Mouse (Mus musculus) forebrain, embryonic 15.5 days (tissue): ENCODE measurements around the gene Slc24a3. TPM values are rescaled to one million over a fixed set of nuclear protein-coding genes. Genes with fewer than 3 reads are reported as not detected.

Experiments
- ATAC-seq: fragments of 200-750 bp; cut with Nextera tagmentation; replicated peaks from 2 replicates; pipeline ENCODE4 v1.8.0; 2017; ENCODE audit warnings: mild to moderate bottlenecking, moderate TSS enrichment, moderate library complexity
- H3K27ac ChIP-seq: fragments of 300-500 bp; sonication (generic); replicated peaks from 2 replicates; pipeline ENCODE4 v1.5.1; 2015; ENCODE audit warnings: mild to moderate bottlenecking, inconsistent platforms
- H3K27me3 ChIP-seq: fragments of 300-500 bp; sonication (generic); 2 replicates; pipeline ENCODE4 v1.6.1; 2015; ENCODE audit warnings: inconsistent platforms
- H3K36me3 ChIP-seq: fragments of 300-500 bp; sonication (generic); 2 replicates; pipeline ENCODE4 v1.6.1; 2015; ENCODE audit warnings: mild to moderate bottlenecking, inconsistent platforms
- H3K4me1 ChIP-seq: fragments of 300-500 bp; sonication (generic); 2 replicates; pipeline ENCODE4 v1.6.1; 2015; ENCODE audit warnings: inconsistent platforms
- H3K4me2 ChIP-seq: fragments of 300-500 bp; sonication (generic); replicated peaks from 2 replicates; pipeline ENCODE4 v1.6.1; 2015; ENCODE audit warnings: mild to moderate bottlenecking, inconsistent platforms
- H3K4me3 ChIP-seq: fragments of 300-500 bp; sonication (generic); 2 replicates; pipeline ENCODE4 v1.5.1; 2015; ENCODE audit warnings: mild to moderate bottlenecking, inconsistent platforms
- H3K9ac ChIP-seq: fragments of 300-500 bp; sonication (generic); replicated peaks from 2 replicates; pipeline ENCODE4 v1.6.1; 2015; ENCODE audit warnings: mild to moderate bottlenecking, inconsistent platforms
- H3K9me3 ChIP-seq: fragments of 300-500 bp; sonication (generic); 2 replicates; pipeline ENCODE4 v1.6.1; 2016; ENCODE audit warnings: inconsistent platforms
- WGBS: fragments of 180-500 bp; shearing (Covaris S2); methylation state at CpG from one replicate; pipeline ENCODE4 v1.1.7; 2015; ENCODE audit warnings: mixed read lengths; 5-methylcytosine and 5-hydroxymethylcytosine counted together
- polyA plus RNA-seq: library from polyadenylated mRNA; unstranded; fragments of >200 nt; fragmentation: Nextera tagmentation; extraction: Ambion mirVana; gene quantifications from 2 replicates; pipeline ENCODE4 v1.2.1, GENCODE M21; 2015

Slc24a3 gene
- polyA plus RNA-seq, 1 experiment from 2014 or later, result 5.9 TPM

DNA sequence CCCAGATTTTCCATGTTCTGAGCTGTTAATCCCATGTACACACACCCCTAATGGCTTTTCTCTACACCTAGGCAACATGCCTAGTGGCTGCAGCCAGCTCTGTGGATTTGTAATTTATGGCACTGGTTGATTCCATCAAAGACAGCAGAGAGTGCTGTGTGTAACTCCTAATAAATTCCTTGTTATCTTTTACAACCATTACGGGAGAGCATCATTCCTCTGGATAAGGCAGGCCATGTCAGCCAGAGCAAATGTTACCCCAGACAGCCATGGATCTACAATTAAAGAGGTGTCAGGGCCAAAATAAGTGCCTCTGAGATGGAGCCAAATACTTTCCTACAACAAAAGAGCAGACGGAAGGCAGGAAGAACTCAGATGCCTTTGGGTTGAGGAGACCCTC lies 49.0 kb downstream of the Slc24a3 start:
- WGBS, result 85% methylated on average over 2 of the region's 2 CpGs
- H3K4me3 ChIP-seq, result no peak overlapping the region

DNA sequence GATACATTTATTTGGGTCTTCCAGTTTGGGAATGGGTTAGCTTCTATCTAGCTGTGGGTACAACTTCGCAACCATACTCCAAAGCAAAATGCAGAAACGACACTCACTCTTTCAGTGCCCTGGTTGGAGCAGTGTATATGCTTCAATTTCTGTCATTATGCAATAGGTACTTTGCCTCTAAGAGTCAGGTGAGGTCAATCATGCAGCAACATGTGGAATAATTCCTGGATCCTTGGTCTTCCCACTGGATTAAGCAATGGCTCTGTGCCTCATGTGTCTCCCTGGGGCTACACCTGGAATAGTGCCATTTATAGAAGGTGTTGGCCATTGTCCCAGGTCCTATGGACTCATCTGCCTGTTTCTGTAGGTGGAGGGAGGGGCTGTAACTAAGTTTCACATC lies 49.9 kb downstream of the Slc24a3 start:
- no peak overlapping the region for H3K27ac ChIP-seq
- no peak for ATAC-seq
- no peak overlapping the region for H3K9ac ChIP-seq
- no peaks in the 10 kb centered on the region for H3K9me3 ChIP-seq
- H3K27me3 ChIP-seq, result no peaks in the 10 kb centered on the region
- H3K36me3 ChIP-seq, result no peaks in the 10 kb centered on the region
- H3K4me2 ChIP-seq, result no peak overlapping the region
- 95% methylated on average over 2 of the region's 2 CpGs for WGBS
- no peaks in the 10 kb centered on the region for H3K4me1 ChIP-seq
- no peak overlapping the region for H3K4me3 ChIP-seq

More for the DNA sequence above, 49.0 kb downstream of the Slc24a3 start:
- Histone ChIP-seq H3K9ac (no peak overlapping the region), H3K36me3 (no peaks in the 10 kb centered on the region), H3K9me3 (no peaks in the 10 kb centered on the region), H3K4me2 (no peak overlapping the region), H3K27ac (no peak overlapping the region), H3K4me1 (no peaks in the 10 kb centered on the region), H3K27me3 (no peaks in the 10 kb centered on the region)
- no peak for ATAC-seq

DNA sequence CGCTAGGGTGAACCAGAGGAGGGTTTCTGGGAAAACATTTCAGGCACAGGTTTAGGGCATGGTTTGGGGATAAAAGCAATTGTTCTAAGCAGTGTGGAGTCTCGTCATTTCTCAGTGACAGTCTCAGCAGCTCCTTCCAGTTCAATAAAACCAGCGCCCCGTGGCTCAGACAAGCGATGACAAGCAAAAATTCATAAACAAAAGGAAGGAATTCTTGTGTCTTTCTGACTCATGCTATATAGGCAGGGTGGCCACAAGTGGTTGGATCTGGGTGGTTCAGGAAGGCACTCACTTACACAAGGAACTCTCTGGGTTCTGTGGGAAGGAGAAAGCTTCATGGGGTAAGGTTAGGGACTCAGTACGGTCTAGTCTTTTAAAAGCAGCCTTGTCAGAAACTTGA lies 51.7 kb downstream of the Slc24a3 start:
- no peak overlapping the region for H3K4me3 ChIP-seq
- no peak for ATAC-seq
- H3K36me3 ChIP-seq, result no peaks in the 10 kb centered on the region
- H3K27ac ChIP-seq, result no peak overlapping the region
- H3K27me3 ChIP-seq, result no peaks in the 10 kb centered on the region
- WGBS, result 75% methylated on average over 6 of the region's 6 CpGs
- H3K4me2 ChIP-seq, result no peak overlapping the region
- H3K9ac ChIP-seq, result no peak overlapping the region
- no peaks in the 10 kb centered on the region for H3K9me3 ChIP-seq
- no peaks in the 10 kb centered on the region for H3K4me1 ChIP-seq

DNA sequence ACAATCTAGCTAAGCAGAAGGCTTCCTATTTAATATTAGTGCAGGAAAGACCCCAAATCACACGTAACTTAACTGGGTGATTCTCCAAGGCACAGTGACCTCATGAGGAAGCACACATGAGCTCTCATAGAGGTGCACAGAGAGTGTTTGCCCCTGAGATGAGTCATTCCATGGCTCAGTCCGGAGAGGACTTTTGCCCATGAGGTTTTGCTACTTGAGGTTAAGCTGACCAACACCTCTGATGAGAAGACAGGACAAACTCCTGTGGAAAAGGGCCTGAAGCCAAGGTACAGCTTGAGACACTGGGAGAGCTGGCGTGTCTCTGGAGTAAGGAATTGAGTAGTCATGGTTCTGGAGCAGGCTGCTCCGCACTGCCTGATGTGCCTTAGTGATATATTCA lies 56.1 kb downstream of the Slc24a3 start:
- H3K27ac ChIP-seq, result no peak overlapping the region
- H3K27me3 ChIP-seq, result no peaks in the 10 kb centered on the region
- 86% methylated on average over 4 of the region's 4 CpGs for WGBS
- no peaks in the 10 kb centered on the region for H3K36me3 ChIP-seq
- no peak for ATAC-seq
- no peaks in the 10 kb centered on the region for H3K9me3 ChIP-seq
- H3K4me1 ChIP-seq, result no peaks in the 10 kb centered on the region
- H3K4me2 ChIP-seq, result no peak overlapping the region
- no peak overlapping the region for H3K4me3 ChIP-seq
- no peak overlapping the region for H3K9ac ChIP-seq

DNA sequence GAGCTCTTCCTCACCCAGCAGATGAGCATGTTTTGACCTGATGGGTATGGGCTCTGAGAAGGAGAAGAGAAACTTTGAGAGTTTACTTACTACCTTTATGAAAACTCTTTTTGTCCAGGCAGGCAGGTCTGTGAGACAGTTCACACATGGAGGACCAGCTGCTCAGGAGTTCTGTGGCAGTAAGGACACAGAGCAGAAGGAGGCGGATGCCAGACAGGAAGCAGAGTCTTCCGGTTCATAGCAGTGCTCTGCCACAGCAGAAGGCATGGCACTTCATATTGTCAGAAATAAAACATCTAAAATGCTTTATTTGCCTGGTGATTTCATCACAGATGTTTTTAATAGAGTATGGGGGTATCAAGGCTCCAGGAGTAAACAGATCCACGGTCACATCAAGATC lies 58.1 kb downstream of the Slc24a3 start:
- no peak overlapping the region for H3K4me2 ChIP-seq
- H3K4me1 ChIP-seq, result no peaks in the 10 kb centered on the region
- no peak overlapping the region for H3K4me3 ChIP-seq
- WGBS, result 83% methylated on average over 3 of the region's 3 CpGs
- H3K27ac ChIP-seq, result no peak overlapping the region
- H3K36me3 ChIP-seq, result no peaks in the 10 kb centered on the region
- H3K9me3 ChIP-seq, result no peaks in the 10 kb centered on the region
- ATAC-seq, result no peak
- no peaks in the 10 kb centered on the region for H3K27me3 ChIP-seq
- H3K9ac ChIP-seq, result no peak overlapping the region

DNA sequence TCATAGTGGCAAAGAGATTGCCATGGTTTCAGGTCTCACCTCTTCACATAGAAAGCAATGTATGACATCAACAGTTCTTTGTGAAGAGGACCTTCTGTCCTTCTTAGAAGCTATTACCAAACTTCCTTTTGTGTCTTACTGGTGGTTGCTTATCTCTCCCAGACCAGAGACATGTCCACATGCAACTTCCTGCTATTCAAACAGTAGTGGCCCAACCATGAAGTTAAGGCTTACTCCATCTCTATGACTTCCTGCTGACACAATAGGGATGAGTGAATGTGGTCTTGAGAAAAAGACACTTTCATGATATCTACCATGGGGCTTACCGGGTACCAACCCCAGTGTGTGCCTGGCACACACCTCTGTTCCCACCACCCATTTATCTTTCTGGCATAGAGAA lies 58.5 kb downstream of the Slc24a3 start:
- H3K4me2 ChIP-seq, result no peak overlapping the region
- no peak for ATAC-seq
- H3K27ac ChIP-seq, result no peak overlapping the region
- 72% methylated on average over 1 of the region's 1 CpGs for WGBS
- no peaks in the 10 kb centered on the region for H3K27me3 ChIP-seq
- no peak overlapping the region for H3K4me3 ChIP-seq
- no peaks in the 10 kb centered on the region for H3K4me1 ChIP-seq
- H3K36me3 ChIP-seq, result no peaks in the 10 kb centered on the region
- H3K9me3 ChIP-seq, result no peaks in the 10 kb centered on the region
- H3K9ac ChIP-seq, result no peak overlapping the region

DNA sequence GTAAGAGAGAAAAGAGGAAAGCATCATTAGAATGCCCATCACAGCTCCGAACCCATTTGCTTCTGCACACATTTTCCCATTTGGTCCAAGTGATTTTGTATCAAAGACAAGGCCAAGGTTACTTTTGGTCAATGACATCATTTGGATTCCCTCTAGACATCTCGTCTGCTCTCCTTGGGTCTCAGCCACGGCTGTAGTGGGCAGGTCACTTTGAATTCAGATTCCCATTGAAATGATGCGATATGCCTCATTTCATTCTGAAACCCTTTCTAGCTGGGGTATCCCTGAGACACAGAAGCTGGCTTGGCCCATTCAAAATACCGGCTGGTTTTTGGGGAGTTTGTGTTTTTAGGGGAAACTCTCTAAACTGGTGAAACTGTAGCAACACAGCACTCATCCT lies 59.8 kb downstream of the Slc24a3 start:
- H3K4me1 ChIP-seq, result no peaks in the 10 kb centered on the region
- no peaks in the 10 kb centered on the region for H3K36me3 ChIP-seq
- no peak overlapping the region for H3K27ac ChIP-seq
- H3K9ac ChIP-seq, result no peak overlapping the region
- no peaks in the 10 kb centered on the region for H3K27me3 ChIP-seq
- H3K4me2 ChIP-seq, result no peak overlapping the region
- WGBS, result 82% methylated on average over 5 of the region's 5 CpGs
- H3K4me3 ChIP-seq, result no peak overlapping the region
- no peaks in the 10 kb centered on the region for H3K9me3 ChIP-seq
- ATAC-seq, result no peak

DNA sequence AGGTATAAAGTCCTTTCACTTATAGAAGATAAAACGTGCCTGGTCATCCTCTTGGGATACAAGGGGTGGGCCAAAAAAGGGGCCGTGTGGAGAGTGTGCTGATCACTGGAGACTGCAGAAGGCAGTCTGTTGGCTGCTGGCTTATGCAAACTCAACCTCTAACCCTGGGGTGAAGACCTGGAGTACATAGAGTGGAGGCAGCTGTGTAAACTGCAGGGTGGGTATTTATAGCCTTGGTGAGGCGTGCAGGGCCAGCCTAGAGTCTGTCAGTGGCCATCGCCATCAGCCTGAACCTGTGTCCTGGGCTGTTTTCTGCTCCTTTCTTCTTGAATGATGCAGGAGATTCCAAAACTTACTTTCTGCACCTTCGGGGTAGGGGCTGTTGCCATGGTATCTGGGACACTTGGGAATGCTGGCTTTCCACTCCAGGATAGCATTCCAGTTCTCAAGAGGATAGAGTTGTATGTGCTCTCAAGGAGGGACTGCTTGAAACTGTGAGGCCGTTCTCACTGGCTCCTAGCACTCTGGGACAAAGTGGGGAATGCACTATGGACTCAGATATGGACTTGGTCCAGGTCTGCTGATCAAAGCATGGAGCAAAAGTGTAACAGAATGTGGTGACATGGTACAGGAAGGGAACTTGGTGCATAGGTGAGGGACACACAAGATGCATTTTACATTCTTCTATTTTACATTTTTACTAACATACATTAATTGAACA lies 65.4 kb downstream of the Slc24a3 start:
- H3K36me3 ChIP-seq, result no peaks in the 10 kb centered on the region
- no peak overlapping the region for H3K4me3 ChIP-seq
- H3K4me2 ChIP-seq, result no peak overlapping the region
- H3K27ac ChIP-seq, result no peak overlapping the region
- WGBS, result 68% methylated on average over 6 of the region's 6 CpGs
- ATAC-seq, result no peak
- no peaks in the 10 kb centered on the region for H3K9me3 ChIP-seq
- no peak overlapping the region for H3K9ac ChIP-seq
- H3K27me3 ChIP-seq, result no peaks in the 10 kb centered on the region
- H3K4me1 ChIP-seq, result no peaks in the 10 kb centered on the region

DNA sequence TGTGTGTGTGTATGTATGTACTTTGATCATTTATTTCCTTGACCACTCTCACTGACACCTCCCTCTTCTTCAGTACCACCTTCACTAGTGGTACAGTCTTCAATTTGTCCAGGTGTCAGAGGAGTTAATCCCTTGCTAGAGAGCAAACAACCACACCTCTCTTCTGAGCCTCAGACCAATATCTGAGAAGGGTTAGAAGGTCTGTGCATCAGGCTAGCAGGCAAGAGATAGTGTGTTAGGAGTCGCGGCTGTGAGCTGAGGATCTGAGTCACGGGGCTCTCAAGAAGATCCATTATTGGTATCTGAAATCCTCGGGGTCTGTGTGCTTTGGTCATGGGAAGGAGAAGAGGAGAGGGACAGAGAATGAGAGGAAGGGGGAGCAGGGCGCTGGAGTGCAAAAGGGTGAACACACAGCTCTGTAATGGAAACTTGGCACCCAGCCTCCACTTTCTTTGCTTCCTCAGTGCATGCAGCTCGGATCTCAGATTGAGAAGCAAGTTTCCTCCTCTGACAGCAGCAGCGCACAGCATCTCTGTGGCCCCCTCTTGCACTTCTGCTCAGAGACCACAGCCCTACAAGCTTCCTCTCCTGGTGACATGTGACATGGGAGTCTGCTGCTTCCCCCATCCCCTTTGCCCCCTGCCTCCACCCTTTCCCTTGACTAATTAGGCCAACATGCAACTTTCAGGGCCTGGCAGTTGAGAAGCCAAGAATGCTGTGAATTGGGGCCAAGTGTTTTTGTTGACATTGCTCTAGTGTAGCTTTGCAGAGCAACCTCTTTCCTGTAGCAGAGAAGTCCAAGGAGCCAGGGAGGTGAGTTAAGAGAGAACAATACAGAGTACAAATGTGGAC lies 66.2 kb downstream of the Slc24a3 start:
- no peaks in the 10 kb centered on the region for H3K9me3 ChIP-seq
- H3K4me3 ChIP-seq, result no peak overlapping the region
- ATAC-seq, result peak; percentile 41; the same call in 1 of the 2 replicates
- no peak overlapping the region for H3K27ac ChIP-seq
- H3K36me3 ChIP-seq, result no peaks in the 10 kb centered on the region
- WGBS, result 81% methylated on average over 7 of the region's 7 CpGs
- H3K4me2 ChIP-seq, result no peak overlapping the region
- H3K4me1 ChIP-seq, result no peaks in the 10 kb centered on the region
- no peak overlapping the region for H3K9ac ChIP-seq
- H3K27me3 ChIP-seq, result no peaks in the 10 kb centered on the region

DNA sequence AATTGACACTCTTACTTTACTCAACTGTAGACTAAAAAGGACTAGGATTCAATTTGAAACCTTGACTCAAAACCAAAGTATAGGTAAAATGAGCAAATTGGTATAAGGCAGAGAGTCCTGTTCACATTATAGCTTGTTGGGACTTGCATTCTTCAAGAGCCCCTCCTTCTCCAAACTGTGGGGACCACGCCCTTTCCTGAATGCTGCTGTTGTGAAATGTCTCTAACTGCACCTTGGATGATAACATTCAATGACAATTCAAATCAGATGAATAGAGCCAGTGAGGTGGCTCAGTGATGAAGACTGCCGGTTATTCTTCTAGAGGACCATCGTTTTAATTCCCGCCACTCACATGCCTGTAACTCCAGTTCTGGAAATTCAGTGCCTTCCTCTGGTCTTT lies 78.8 kb downstream of the Slc24a3 start:
- Histone ChIP-seq H3K27ac (no peak overlapping the region), H3K4me3 (no peak overlapping the region), H3K4me2 (no peak overlapping the region), H3K27me3 (no peaks in the 10 kb centered on the region), H3K4me1 (no peaks in the 10 kb centered on the region), H3K9me3 (no peaks in the 10 kb centered on the region), H3K9ac (no peak overlapping the region), H3K36me3 (no peaks in the 10 kb centered on the region)
- no peak for ATAC-seq
- 93% methylated on average over 4 of the region's 4 CpGs for WGBS

DNA sequence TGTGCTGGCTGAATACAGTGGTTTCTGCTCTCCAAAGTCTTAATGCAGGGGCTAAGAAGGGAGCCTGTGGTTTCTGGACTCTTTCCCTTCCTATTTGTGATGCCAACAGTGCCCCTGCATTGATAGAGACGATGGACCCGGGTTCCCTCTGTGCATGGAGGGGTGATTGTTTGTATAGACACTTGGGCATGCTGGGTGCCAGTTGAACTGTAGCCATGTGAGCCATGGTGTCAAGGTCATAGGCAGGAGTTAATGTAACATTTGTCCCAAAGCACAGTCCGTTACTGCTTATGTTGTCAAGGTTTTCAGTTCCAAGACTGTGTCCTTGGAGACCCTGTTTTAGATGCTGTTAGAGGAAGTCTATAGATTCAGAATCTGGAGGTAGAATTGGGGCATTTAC lies 80.6 kb downstream of the Slc24a3 start:
- Histone ChIP-seq H3K27ac (no peak overlapping the region), H3K4me1 (no peaks in the 10 kb centered on the region), H3K27me3 (no peaks in the 10 kb centered on the region), H3K4me3 (no peak overlapping the region), H3K36me3 (no peaks in the 10 kb centered on the region), H3K9me3 (no peaks in the 10 kb centered on the region), H3K9ac (no peak overlapping the region), H3K4me2 (no peak overlapping the region)
- 76% methylated on average over 3 of the region's 3 CpGs for WGBS
- no peak for ATAC-seq

DNA sequence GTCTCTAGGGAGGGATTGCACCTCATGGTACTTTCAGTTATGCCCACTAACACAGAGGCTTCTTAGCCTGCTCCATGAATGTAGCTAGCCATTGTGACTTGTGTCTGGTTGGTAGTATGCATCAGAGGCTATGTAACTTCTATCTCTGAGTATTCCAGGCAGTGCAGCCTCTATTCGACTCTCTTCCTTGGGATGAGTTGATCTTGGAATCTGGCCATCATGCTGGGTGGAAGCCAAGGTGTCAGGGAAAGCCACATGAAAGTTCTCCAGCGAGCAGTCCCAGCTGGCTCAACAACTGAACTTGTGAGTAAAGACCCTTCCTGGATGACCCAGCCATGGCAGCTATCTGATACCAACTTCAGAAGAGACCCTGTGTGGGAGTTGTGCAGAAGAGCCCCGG lies 89.8 kb downstream of the Slc24a3 start:
- WGBS, result 66% methylated on average over 3 of the region's 3 CpGs
- H3K4me3 ChIP-seq, result no peak overlapping the region
- no peak overlapping the region for H3K4me2 ChIP-seq
- H3K27me3 ChIP-seq, result no peaks in the 10 kb centered on the region
- no peaks in the 10 kb centered on the region for H3K9me3 ChIP-seq
- ATAC-seq, result no peak
- H3K4me1 ChIP-seq, result no peaks in the 10 kb centered on the region
- no peak overlapping the region for H3K27ac ChIP-seq
- no peaks in the 10 kb centered on the region for H3K36me3 ChIP-seq
- no peak overlapping the region for H3K9ac ChIP-seq
